Mouse (Mus musculus): Measurements from ENCODE around the gene Cd86. TPM values are rescaled to one million over a fixed set of nuclear protein-coding genes. Genes with fewer than 3 reads are reported as not detected.

Cd86 gene
- 1 to 10 TPM; 1.1 to 1.2 TPM for total RNA-seq (2021)

GRCm38 (mm10) chr16:36665782-36666181 is at the start of gene Cd86:
Gene Cd86 (minus strand): TSS chr16:36666081.
- intact Hi-C loops (cut with DNase I): no loop called here
- no peak for DNase-seq (ENCODE audit: extremely low spot score in 1 of 2, low spot score in 2 of 2)

- no peak for DNase-seq (ENCODE audit: extremely low spot score in 1 of 2, low spot score in 2 of 2)
- intact Hi-C loops (cut with DNase I): no loop called here
Observed at GRCm38 (mm10) chr16:36711760-36712159, 45.9 kb upstream of the Cd86 start.

GRCm38 (mm10) chr16:36710794-36711193 is 44.9 kb upstream of the Cd86 start:
- intact Hi-C loops (cut with DNase I): no loop called here
- DNase-seq (ENCODE audit: extremely low spot score in 1 of 2, low spot score in 2 of 2): no peak

- peak in 1 of 2 experiments; percentile 21 for DNase-seq (ENCODE audit: extremely low spot score in 1 of 2, low spot score in 2 of 2)
- intact Hi-C loops (cut with DNase I): no loop called here
Observed at GRCm38 (mm10) chr16:36709405-36709804, 43.5 kb upstream of the Cd86 start.

GRCm38 (mm10) chr16:36708751-36709150 is 42.9 kb upstream of the Cd86 start:
- DNase-seq (ENCODE audit: extremely low spot score in 1 of 2, low spot score in 2 of 2): no peak
- intact Hi-C loops (cut with DNase I): no loop called here

GRCm38 (mm10) chr16:36707702-36708423 is 42.0 kb upstream of the Cd86 start:
- DNase-seq (ENCODE audit: extremely low spot score in 1 of 2, low spot score in 2 of 2): no peak
- intact Hi-C loops (cut with DNase I): no loop called here

- intact Hi-C loops (cut with DNase I): no loop called here
- no peak for DNase-seq (ENCODE audit: extremely low spot score in 1 of 2, low spot score in 2 of 2)
Observed at GRCm38 (mm10) chr16:36700484-36700883, 34.6 kb upstream of the Cd86 start.

GRCm38 (mm10) chr16:36697331-36697730 is 31.4 kb upstream of the Cd86 start:
- intact Hi-C loops (cut with DNase I): no loop called here

GRCm38 (mm10) chr16:36694798-36695290 is 29.0 kb upstream of the Cd86 start:
- DNase-seq (ENCODE audit: extremely low spot score in 1 of 2, low spot score in 2 of 2): no peak

More at GRCm38 (mm10) chr16:36697331-36697730, 31.4 kb upstream of the Cd86 start:
- no peak for DNase-seq (ENCODE audit: extremely low spot score in 1 of 2, low spot score in 2 of 2)

GRCm38 (mm10) chr16:36693818-36694413 is 28.0 kb upstream of the Cd86 start, which contains the start of gene Ildr1:
Gene Ildr1 (plus strand): TSS chr16:36693978.
- DNase-seq (ENCODE audit: extremely low spot score in 1 of 2, low spot score in 2 of 2): no peak
- intact Hi-C loops (cut with DNase I): no loop called here

More at GRCm38 (mm10) chr16:36694798-36695290, 29.0 kb upstream of the Cd86 start:
- intact Hi-C loops (cut with DNase I): no loop called here

GRCm38 (mm10) chr16:36691484-36691883 is 25.6 kb upstream of the Cd86 start:
- intact Hi-C loops (cut with DNase I): no loop called here
- DNase-seq (ENCODE audit: extremely low spot score in 1 of 2, low spot score in 2 of 2): no peak

GRCm38 (mm10) chr16:36688076-36688475 is 22.2 kb upstream of the Cd86 start:
- intact Hi-C loops (cut with DNase I): no loop called here
- DNase-seq (ENCODE audit: extremely low spot score in 1 of 2, low spot score in 2 of 2): no peak

GRCm38 (mm10) chr16:36684325-36684918 is 18.5 kb upstream of the Cd86 start:
- no peak for DNase-seq (ENCODE audit: extremely low spot score in 1 of 2, low spot score in 2 of 2)
- intact Hi-C loops (cut with DNase I): no loop called here

- no peak for DNase-seq (ENCODE audit: extremely low spot score in 1 of 2, low spot score in 2 of 2)
- intact Hi-C loops (cut with DNase I): no loop called here
Observed at GRCm38 (mm10) chr16:36681829-36682228, 15.9 kb upstream of the Cd86 start.

GRCm38 (mm10) chr16:36675902-36676301 is 10.0 kb upstream of the Cd86 start:
- DNase-seq (ENCODE audit: extremely low spot score in 1 of 2, low spot score in 2 of 2): no peak
- intact Hi-C loops (cut with DNase I): no loop called here

- intact Hi-C loops (cut with DNase I): no loop called here
- no peak for DNase-seq (ENCODE audit: extremely low spot score in 1 of 2, low spot score in 2 of 2)
Observed at GRCm38 (mm10) chr16:36675304-36675703, 9.4 kb upstream of the Cd86 start.

- intact Hi-C loops (cut with DNase I): no loop called here
- DNase-seq (ENCODE audit: extremely low spot score in 1 of 2, low spot score in 2 of 2): peak in 1 of 2 experiments; percentile 34
Observed at GRCm38 (mm10) chr16:36674457-36675204, 8.8 kb upstream of the Cd86 start.

- intact Hi-C loops (cut with DNase I): no loop called here
- no peak for DNase-seq (ENCODE audit: extremely low spot score in 1 of 2, low spot score in 2 of 2)
Observed at GRCm38 (mm10) chr16:36673196-36673595, 7.3 kb upstream of the Cd86 start.

- intact Hi-C loops (cut with DNase I): no loop called here
Observed at GRCm38 (mm10) chr16:36670590-36670989, 4.7 kb upstream of the Cd86 start.

More at GRCm38 (mm10) chr16:36670590-36670989, 4.7 kb upstream of the Cd86 start:
- no peak for DNase-seq (ENCODE audit: extremely low spot score in 1 of 2, low spot score in 2 of 2)
